Mouse (Mus musculus): ENCODE results near the gene Rack1. TPM values are rescaled to one million over a fixed set of nuclear protein-coding genes. Genes with fewer than 3 reads are reported as not detected.
A peak's percentile ranks its signal among the peaks of the same experiment; 100 is the strongest.

Rack1 gene
- total and polyA plus RNA-seq, 3 experiments, result 376 to 5,815 (median 4,421) TPM

DNA sequence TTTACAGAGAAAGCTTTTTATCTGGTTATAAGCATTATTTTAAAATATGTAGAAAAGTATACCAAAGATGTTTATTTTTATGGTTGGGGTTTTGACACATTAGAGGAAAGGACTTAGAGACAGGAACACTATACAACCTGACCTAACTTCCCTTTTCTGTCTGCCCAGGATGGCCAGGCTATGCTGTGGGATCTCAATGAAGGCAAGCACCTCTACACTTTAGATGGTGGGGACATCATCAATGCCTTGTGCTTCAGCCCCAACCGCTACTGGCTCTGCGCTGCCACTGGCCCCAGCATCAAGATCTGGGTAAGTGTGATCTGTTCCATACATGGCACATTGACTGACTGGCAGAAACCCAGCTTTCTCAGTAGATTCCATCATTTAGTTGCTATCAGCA is 3.9 kb downstream of the Rack1 start:
- DNase-seq (ENCODE audit: low read depth, low spot score), result peak; percentile 65
- Histone ChIP-seq H3K27ac (ENCODE audit: control insufficient read depth, low read depth, low read length) (peak overlapping the region; percentile 18), H3K9ac (ENCODE audit: control insufficient read depth, low read depth, low read length, poor library complexity, severe bottlenecking) (no peak overlapping the region; the same call in 1 of the 2 replicates), H3K79me2 (ENCODE audit: control insufficient read depth, insufficient read depth, low read length, poor library complexity) (peaks cover 48% of the 10 kb centered on the region), H3K4me1 (ENCODE audit: control insufficient read depth in 1 of 2, insufficient read depth in 2 of 2, low read length in 2 of 2) (peaks cover 0 to 12% of the 10 kb centered on the region in 2 experiments; a peak in 1 of 4 replicates), H3K36me3 (ENCODE audit: control insufficient read depth in 1 of 2, insufficient read depth in 2 of 2, low read length in 2 of 2) (peaks cover 33 to 49% of the 10 kb centered on the region in 2 experiments), H3K9me3 (replicated peaks; ENCODE audit: insufficient read depth, low read length) (no peaks in the 10 kb centered on the region), H3K4me3 (ENCODE audit: control insufficient read depth in 1 of 2, insufficient read depth in 1 of 2, low read depth in 2 of 2, low read length in 2 of 2) (0 out of 4 replicates have a peak overlapping the region, but pooled peaks of 1 of the 2 experiments have one; percentile 1), H3K27me3 (ENCODE audit: control insufficient read depth in 1 of 2, insufficient read depth in 2 of 2, low read length in 2 of 2) (no peaks in the 10 kb centered on the region)
- 0 out of 2 replicates have a peak, but pooled peaks have one; percentile 17 for TF ChIP-seq TBP (IDR thresholded peaks at IDR 0.05; ENCODE audit: low read depth, low read length)
- TF ChIP-seq NELFE (IDR thresholded peaks at IDR 0.05; ENCODE audit: low read depth, low read length), result peak; percentile 9; the same call in 1 of the 2 replicates
- TF ChIP-seq MXI1 (IDR thresholded peaks at IDR 0.05; ENCODE audit: low read depth, low read length), result no peak
- TF ChIP-seq MAZ (IDR thresholded peaks at IDR 0.05; ENCODE audit: low read depth, low read length), result no peak
- TF ChIP-seq POLR2A (IDR thresholded peaks at IDR 0.05; ENCODE audit: control insufficient read depth in 1 of 2, insufficient read depth in 1 of 2, low read depth in 1 of 2, low read length in 2 of 2, poor library complexity in 1 of 2), result no peak; a peak in 1 of 4 replicates

DNA sequence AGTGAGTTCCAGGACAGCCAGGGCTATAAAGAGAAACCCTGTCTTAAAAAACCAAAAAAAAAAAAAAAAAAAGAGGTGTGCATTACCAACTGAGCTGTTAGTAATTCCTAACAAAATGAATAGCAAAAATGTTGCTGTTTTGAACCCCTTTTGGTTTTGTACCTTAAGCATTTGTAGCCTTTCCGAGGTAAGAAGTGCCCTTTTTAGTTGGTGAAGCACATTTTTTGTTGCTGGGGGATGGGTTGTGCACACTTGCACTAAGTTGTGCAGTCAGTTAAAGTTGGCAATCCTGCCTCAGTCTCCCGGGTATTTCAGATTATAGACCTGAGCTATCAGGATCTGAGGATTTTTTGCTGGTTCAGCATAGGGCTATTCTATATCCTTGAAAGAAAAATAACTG is 4.8 kb downstream of the Rack1 start:
- Histone ChIP-seq H3K27me3 (ENCODE audit: control insufficient read depth in 1 of 2, insufficient read depth in 2 of 2, low read length in 2 of 2) (no peaks in the 10 kb centered on the region), H3K27ac (ENCODE audit: control insufficient read depth, low read depth, low read length) (no peak overlapping the region), H3K4me1 (ENCODE audit: control insufficient read depth in 1 of 2, insufficient read depth in 2 of 2, low read length in 2 of 2) (peaks cover under 1 to 12% of the 10 kb centered on the region in 2 experiments; a peak in 1 of 4 replicates), H3K36me3 (ENCODE audit: control insufficient read depth in 1 of 2, insufficient read depth in 2 of 2, low read length in 2 of 2) (peaks cover 37 to 49% of the 10 kb centered on the region in 2 experiments), H3K9ac (ENCODE audit: control insufficient read depth, low read depth, low read length, poor library complexity, severe bottlenecking) (no peak overlapping the region), H3K79me2 (ENCODE audit: control insufficient read depth, insufficient read depth, low read length, poor library complexity) (peaks cover 44% of the 10 kb centered on the region), H3K9me3 (replicated peaks; ENCODE audit: insufficient read depth, low read length) (no peaks in the 10 kb centered on the region), H3K4me3 (ENCODE audit: control insufficient read depth in 1 of 2, insufficient read depth in 1 of 2, low read depth in 2 of 2, low read length in 2 of 2) (no peak overlapping the region)
- TF ChIP-seq ZNF384 (IDR thresholded peaks at IDR 0.05; ENCODE audit: low read depth, low read length) (peak; percentile 48), POLR2A (IDR thresholded peaks at IDR 0.05; ENCODE audit: control insufficient read depth in 1 of 2, insufficient read depth in 1 of 2, low read depth in 1 of 2, low read length in 2 of 2, poor library complexity in 1 of 2) (peak in 1 of 2 experiments; percentile 55; a peak in 2 of 4 replicates), ZMIZ1 (IDR thresholded peaks at IDR 0.05; ENCODE audit: low read depth, low read length) (no peak), RCOR1 (IDR thresholded peaks at IDR 0.05; ENCODE audit: low read depth, low read length) (no peak), POLR2AphosphoS2 (IDR thresholded peaks at IDR 0.05; ENCODE audit: low read length) (0 out of 2 replicates have a peak, but pooled peaks have one; percentile 26)
- no peak for DNase-seq (ENCODE audit: low read depth, low spot score)

DNA sequence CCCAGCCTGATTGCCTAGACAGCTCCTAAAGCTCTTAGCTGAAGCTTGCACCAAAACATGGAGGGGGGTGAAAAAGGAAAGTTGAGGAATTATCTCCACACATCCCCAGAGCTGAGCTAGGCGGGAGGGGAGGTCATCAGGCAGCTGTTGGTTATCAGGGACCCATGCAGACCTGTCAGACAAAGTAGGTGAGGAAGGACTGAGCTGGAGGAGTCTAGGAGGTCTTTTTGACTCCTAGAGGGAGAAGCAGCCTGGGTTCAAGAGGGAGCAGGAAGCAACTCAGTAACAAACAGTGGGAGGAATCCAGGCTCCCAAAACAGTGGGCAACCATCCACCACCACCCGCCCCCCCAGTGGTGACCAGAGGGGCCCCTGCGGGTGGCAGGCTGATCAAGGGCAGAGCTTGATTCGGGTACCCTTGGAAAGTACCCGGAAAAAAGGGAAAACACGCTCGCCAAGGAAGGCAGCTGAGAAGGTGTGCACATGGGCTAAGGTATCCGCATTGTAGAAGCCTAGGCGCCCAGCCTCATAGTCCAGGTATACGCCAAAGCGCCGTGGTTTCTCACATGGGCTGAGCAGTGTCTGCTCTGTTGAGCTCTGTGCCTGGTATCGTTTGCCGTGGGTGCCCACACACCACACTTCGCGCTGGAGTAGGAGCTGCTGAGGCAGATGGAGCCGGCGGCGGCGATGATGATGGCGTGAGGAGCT is 6.9 kb downstream of the Rack1 start:
- no peak overlapping the region for H3K9ac ChIP-seq (ENCODE audit: control insufficient read depth, low read depth, low read length, poor library complexity, severe bottlenecking)
- H3K79me2 ChIP-seq (ENCODE audit: control insufficient read depth, insufficient read depth, low read length, poor library complexity), result peaks cover 24% of the 10 kb centered on the region
- H3K9me3 ChIP-seq (replicated peaks; ENCODE audit: insufficient read depth, low read length), result no peaks in the 10 kb centered on the region
- no peak overlapping the region for H3K27ac ChIP-seq (ENCODE audit: control insufficient read depth, low read depth, low read length)
- peak; percentile 75 for DNase-seq (ENCODE audit: low read depth, low spot score)
- peaks cover 3 to 12% of the 10 kb centered on the region in 2 experiments; a peak in 1 of 4 replicates for H3K4me1 ChIP-seq (ENCODE audit: control insufficient read depth in 1 of 2, insufficient read depth in 2 of 2, low read length in 2 of 2)
- H3K27me3 ChIP-seq (ENCODE audit: control insufficient read depth in 1 of 2, insufficient read depth in 2 of 2, low read length in 2 of 2), result no peaks in the 10 kb centered on the region
- peaks cover 38 to 42% of the 10 kb centered on the region in 2 experiments for H3K36me3 ChIP-seq (ENCODE audit: control insufficient read depth in 1 of 2, insufficient read depth in 2 of 2, low read length in 2 of 2)
- H3K4me3 ChIP-seq (ENCODE audit: control insufficient read depth in 1 of 2, insufficient read depth in 1 of 2, low read depth in 2 of 2, low read length in 2 of 2), result no peak overlapping the region
- TF ChIP-seq POLR2A (IDR thresholded peaks at IDR 0.05; ENCODE audit: control insufficient read depth in 1 of 2, insufficient read depth in 1 of 2, low read depth in 1 of 2, low read length in 2 of 2, poor library complexity in 1 of 2), result peak in 1 of 2 experiments; percentile 84; a peak in 2 of 4 replicates
- TF ChIP-seq GATA1 (IDR thresholded peaks at IDR 0.05; ENCODE audit: low read depth, low read length), result no peak
- TF ChIP-seq ZMIZ1 (IDR thresholded peaks at IDR 0.05; ENCODE audit: low read depth, low read length), result peak; percentile 92
- TF ChIP-seq JUND (IDR thresholded peaks at IDR 0.05; ENCODE audit: low read depth, low read length), result 0 out of 2 replicates have a peak, but pooled peaks have one; percentile 5
- no peak for TF ChIP-seq ZNF384 (IDR thresholded peaks at IDR 0.05; ENCODE audit: low read depth, low read length)
- 0 out of 6 replicates have a peak, but pooled peaks of 1 of the 3 experiments have one; percentile 8 for TF ChIP-seq CTCF (IDR thresholded peaks at IDR 0.05 in 2 of 3, conservative IDR thresholded peaks at IDR 0.05 in 1 of 3; ENCODE audit: control insufficient read depth in 1 of 3, insufficient read depth in 1 of 3, low read depth in 2 of 3, low read length in 3 of 3, poor library complexity in 1 of 3, severe bottlenecking in 1 of 3)
- TF ChIP-seq UBTF (IDR thresholded peaks at IDR 0.05; ENCODE audit: borderline replicate concordance, insufficient read depth, low read depth, low read length), result no peak
- no peak for TF ChIP-seq NRF1 (IDR thresholded peaks at IDR 0.05; ENCODE audit: insufficient read depth, low read depth, low read length, poor library complexity, severe bottlenecking)
- TF ChIP-seq MAZ (IDR thresholded peaks at IDR 0.05; ENCODE audit: low read depth, low read length), result no peak
- TF ChIP-seq MYC (IDR thresholded peaks at IDR 0.05; ENCODE audit: low read depth, low read length), result no peak
- TF ChIP-seq HCFC1 (IDR thresholded peaks at IDR 0.05; ENCODE audit: low read depth, low read length), result no peak
- no peak for TF ChIP-seq MAX (IDR thresholded peaks at IDR 0.05; ENCODE audit: low read length)
- TF ChIP-seq EP300 (IDR thresholded peaks at IDR 0.05; ENCODE audit: low read depth in 1 of 2, low read length in 2 of 2), result 0 out of 4 replicates have a peak, but pooled peaks of 1 of the 2 experiments have one; percentile 3
- no peak for TF ChIP-seq GABPA (IDR thresholded peaks at IDR 0.05; ENCODE audit: low read depth, low read length)
- TF ChIP-seq RCOR1 (IDR thresholded peaks at IDR 0.05; ENCODE audit: low read depth, low read length), result no peak
- TF ChIP-seq RAD21 (IDR thresholded peaks at IDR 0.05; ENCODE audit: low read depth, low read length), result no peak
- no peak for TF ChIP-seq E2F4 (IDR thresholded peaks at IDR 0.05; ENCODE audit: borderline replicate concordance, low read depth, low read length)
- TF ChIP-seq CHD2 (IDR thresholded peaks at IDR 0.05; ENCODE audit: low read length), result no peak; the same call in 1 of the 2 replicates
